Mouse (Mus musculus) heart, postnatal 0 days (tissue): ENCODE data around the gene St6galnac3.

Experiments
- CTCF ChIP-seq: IDR thresholded peaks from 2 replicates; pipeline ENCODE4 v1.5.1; 2016; ENCODE audit warnings: antibody characterized with exemption, control low read depth, low read depth
- EP300 ChIP-seq: IDR thresholded peaks from 2 replicates; pipeline ENCODE4 v1.6.1; 2016; ENCODE audit warnings: antibody characterized with exemption, low read depth

DNA sequence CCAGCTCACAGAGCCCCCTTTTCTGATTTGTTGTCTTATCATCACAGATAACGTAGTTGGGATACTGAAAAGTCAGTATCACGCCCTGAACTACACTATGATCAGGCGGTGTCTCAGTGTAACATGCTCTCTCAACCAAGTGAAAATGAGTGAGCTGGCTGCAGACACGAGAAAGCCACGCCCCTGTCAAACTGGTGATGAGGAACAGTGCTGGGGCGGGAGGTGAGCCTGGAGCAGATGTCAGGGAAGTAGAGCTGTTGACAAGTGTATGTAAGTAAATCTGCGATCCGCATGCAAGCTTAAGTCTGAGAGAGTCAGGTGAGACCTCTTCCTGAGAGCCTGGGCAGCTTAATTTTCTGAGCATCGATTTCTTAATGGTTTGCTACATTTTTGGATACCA lies 563.3 kb downstream of the St6galnac3 start:
- TF ChIP-seq CTCF, result no peak
- TF ChIP-seq EP300, result no peak
